Mouse (Mus musculus) cerebellum, postnatal 4 days (tissue): Measurements from ENCODE around the gene Slc23a2.

Experiments used
- DNase-seq, 2 experiments: peaks; one replicate each; pipeline ENCODE4 v3.0.0; 2022; ENCODE audit warnings: low spot score in 2 of 2, mixed read lengths in 1 of 2

Slc23a2 gene

GRCm38 (mm10) chr2:132144971-132145691 is at the start of gene Slc23a2:
Gene Slc23a2 (minus strand): TSS chr2:132145108.
- peak in 1 of 2 experiments; percentile 45 for DNase-seq

DNA sequence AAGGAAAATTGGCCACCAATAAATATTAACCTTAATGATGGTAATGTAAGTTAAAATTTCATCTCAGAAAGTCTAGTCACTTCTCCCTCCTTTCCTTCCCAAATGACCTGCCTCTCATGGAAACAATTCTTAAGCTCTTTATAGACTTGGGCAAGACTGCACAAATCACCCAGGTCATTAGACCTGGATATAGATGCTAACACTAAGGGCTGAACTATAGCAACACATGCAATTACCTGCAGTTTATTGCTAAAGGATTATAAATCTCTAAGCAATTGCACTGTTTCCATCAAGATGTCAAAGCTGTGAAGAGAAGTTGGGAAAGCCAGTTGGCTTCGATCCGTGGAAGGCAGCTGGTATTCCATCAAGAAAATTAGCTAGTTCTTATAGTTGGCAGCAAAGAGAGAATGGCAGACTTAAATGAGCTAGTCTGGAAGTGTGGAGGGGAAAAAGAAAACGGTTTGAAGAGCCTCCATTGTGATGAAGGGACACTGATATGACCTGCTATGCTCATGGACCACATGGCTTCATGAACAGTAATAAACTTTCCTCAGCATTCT is 45.8 kb upstream of the Slc23a2 start:
- DNase-seq, result no peak

DNA sequence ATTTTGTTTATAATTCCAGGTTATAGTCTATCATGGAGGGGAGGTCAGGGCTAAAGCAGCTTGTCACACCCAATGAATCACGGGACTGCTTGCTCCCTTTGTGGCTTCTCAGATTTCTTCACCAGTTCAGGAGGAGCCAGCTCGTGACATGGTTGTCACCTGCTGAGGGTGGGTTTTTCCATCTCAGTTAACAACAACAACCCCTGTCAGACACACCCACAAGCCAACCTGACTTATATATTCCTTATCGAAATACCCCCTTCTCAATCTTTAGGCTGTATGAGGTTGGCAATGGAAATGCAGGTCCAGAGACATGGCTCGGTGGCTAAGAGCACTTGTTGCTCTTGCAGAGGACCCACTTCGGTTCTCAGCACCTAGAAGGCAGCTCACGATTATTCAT is 39.0 kb upstream of the Slc23a2 start:
- DNase-seq, result no peak

GRCm38 (mm10) chr2:132180463-132181205 is 35.7 kb upstream of the Slc23a2 start:
- no peak for DNase-seq

- DNase-seq, result no peak
Measured at GRCm38 (mm10) chr2:132179371-132179770, 34.5 kb upstream of the Slc23a2 start.

DNA sequence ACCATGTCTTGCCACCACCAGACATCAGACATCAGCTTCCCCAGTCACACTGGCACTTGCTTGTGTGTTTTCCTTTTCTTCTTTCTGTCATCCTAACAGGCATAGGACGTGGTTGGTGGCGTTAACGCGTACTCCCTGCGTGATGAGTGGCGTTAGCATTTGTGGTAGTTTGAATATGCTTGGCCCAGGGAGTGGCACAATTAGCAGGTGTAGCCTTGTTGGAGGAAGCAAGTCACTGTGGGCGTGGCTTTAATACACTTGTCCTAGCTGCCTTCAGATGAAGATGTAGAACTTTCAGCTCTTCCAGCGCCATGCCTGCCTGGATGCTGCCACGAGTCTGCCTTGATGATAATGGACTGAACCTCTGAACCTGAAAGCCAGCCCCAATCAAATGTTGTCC is 32.5 kb upstream of the Slc23a2 start:
- DNase-seq, result no peak

GRCm38 (mm10) chr2:132176289-132176848 is 31.5 kb upstream of the Slc23a2 start:
- no peak for DNase-seq

- no peak for DNase-seq
Measured at GRCm38 (mm10) chr2:132174048-132174447, 29.1 kb upstream of the Slc23a2 start.

DNA sequence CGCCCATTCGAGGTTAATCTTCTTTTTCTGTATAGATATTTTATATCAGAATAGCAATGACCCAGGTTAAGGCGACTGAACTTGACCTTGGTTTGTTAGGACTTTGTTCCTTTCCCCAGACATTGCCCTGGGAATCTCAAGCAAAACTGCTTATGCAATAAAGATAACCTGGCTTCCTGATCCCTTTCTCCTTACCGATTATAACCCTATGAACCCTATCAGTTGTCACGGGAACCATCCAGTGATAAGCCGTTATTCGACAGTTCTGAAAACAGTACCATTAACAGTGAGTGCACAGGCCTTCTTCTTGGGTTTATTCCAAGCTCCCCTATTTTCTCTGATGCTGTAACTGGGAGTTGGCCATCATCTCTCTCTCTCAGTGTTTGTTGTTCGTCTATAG is 27.0 kb upstream of the Slc23a2 start:
- no peak for DNase-seq

- no peak for DNase-seq
Measured at GRCm38 (mm10) chr2:132169150-132169549, 24.2 kb upstream of the Slc23a2 start.

GRCm38 (mm10) chr2:132163626-132164025 is 18.7 kb upstream of the Slc23a2 start:
- no peak for DNase-seq

DNA sequence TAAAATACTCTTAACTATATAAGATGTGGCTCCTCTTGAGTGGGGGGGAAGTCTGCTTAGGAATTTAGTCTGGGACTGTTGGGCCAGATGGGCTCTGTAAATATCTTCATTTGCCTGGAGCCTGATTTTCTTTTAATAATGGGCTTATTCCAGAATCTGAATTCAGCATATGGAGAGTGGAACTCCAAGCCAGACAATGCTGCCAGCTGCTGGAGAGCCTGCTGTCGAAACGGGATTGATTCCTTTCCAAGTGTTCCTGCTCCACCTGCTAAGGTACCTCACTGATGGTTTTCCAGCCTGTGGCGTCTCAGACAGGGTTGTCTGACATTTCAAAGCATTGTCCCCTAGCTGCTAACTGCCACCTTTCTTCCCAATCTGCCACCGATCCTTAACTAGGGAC is 12.6 kb upstream of the Slc23a2 start:
- DNase-seq, result no peak

GRCm38 (mm10) chr2:132152670-132153069 is 7.8 kb upstream of the Slc23a2 start:
- DNase-seq, result no peak

- DNase-seq, result no peak
Measured at GRCm38 (mm10) chr2:132151592-132151991, 6.7 kb upstream of the Slc23a2 start.

DNA sequence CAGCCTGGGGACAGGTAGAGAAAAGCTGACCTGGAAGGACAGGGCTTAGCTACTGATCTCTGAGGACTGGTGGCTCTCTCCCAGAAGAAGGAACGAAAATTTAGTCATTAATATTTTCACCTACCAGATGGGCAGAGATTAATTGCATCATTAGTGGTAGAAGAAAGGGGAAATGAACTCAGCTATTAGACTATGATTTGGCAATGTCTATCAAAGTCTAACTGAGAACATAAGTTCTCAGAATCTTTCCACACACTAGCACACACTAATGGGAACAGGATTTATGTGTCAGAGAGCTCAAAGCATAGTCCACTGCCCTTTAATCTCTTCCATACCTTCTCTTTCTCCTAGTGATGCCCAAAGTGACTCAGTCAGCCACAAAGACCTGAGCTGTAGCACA is 6.0 kb upstream of the Slc23a2 start:
- DNase-seq, result no peak

DNA sequence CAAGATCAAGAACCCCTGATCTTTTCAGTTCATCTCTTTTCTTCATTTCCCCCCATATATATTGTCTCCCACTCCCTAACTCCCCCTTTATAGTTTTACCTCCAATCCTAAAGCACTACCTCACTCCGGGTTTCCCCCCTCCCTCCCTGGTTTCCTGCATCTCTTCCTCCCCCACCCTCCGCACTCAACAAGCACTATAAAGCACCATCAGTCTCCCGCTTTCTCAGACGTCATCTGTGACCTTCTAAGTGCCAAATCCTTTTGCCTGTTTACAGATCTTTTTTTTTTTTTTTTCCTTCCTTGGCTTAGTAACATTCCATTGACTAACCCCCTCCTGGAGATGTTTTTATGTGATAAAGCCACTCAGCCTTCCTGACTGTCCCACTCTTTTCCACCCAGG is 1.6 kb upstream of the Slc23a2 start:
- DNase-seq, result no peak

DNA sequence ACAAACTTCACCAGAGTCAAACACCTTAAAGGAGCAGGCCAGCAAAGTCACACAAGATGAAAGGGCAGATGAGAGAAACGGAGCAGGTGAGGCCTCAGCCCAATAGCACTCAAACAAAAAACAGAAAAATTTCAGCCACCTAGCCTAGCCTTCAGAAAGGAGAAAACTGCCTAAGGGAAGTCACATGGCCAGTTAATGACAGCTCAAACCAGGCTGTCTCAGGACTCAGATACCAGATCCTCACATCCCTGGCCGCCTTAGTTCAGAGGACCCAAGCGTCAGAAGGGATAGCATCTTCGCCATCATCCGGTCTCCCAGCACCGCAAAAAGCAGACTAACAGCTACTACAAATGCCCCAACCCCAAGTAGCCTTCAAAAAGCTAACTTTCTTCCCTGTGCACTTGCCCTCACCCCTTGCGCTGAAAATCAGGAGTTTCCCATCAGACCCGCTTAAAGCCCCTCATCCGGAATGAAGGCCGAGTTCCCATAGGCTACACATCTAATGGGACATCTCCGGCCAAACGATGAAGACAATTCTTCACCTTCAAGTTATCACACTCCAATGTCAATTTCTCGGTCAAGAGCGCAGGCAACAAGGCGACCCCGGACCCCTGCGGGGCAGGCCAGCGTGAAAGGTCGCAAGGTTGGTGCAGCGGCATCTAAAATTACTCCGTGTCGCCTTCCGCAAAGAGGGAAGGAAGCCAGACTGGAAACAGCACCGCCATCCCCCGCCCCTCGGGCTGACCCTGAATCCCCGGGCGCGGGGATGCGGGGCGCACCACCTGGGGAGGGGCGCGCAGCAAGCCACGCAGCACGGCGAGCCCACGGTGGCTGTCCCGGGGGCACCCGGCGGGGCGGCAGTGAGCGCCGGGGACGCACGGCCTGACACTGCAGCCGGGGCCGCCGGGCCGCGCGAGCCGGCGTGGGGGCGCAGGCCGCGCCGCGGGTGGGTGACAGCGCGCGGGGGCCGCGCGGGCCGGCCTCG is 673 bp downstream of the Slc23a2 start:
- peak in 1 of 2 experiments; percentile 30 for DNase-seq

DNA sequence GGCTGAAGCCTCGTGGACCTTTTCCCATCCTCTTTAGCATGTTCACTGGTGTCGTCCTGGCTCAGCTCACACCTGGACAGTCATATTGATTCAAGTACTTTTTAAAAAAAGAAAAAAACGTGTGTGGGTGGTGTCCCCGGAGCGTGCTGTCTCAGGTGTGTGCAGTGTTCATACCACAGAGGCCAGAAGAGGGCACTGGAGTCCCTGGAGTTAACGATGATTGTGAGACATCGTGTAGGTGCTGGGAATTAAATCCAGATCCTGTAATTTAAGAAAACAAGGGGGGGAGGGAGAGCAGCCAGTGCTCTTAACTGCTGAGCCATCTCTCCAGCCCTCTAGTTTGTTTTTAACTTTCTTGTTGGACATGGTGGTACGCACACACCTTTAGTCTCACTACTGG is 2.3 kb downstream of the Slc23a2 start:
- no peak for DNase-seq

- DNase-seq, result no peak
Measured at GRCm38 (mm10) chr2:132140536-132140935, 4.4 kb downstream of the Slc23a2 start.

GRCm38 (mm10) chr2:132139099-132139498 is 5.8 kb downstream of the Slc23a2 start:
- no peak for DNase-seq

DNA sequence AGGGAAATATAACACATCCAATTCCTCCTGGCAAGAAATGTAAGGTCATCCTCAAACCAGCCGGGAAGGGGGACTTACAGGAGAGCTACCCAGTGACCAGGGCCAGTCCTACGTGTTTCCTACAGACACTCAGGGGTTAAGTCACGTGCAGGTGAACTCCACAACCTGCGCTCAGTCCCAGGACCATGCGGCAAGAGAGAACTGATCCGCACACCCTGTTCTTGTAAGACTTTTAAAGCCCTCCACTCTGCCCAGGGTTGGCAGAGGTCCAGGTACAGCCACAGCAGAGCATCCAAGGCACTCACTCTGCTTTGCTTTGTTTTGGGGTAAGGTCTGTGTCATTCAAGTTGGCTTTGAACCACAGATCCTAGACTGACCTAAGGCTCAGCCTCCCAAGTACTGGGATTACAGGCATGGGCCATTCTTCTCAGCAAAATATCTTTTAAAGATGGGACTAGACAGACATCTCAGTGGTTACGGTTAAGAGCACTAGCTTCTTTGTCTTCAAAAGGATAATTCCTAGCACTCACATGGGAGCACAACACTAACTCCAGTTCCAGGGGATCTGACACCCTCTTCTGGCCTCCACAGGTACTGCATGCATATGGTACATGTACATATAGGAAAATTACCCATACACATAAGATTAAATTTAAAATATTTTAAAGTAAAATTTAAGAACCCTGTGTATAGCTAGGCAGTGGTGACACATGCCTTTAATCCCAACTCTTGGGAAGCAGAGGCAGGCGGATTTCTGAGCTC is 8.9 kb downstream of the Slc23a2 start:
- no peak for DNase-seq
